In the genomic region with DNA sequence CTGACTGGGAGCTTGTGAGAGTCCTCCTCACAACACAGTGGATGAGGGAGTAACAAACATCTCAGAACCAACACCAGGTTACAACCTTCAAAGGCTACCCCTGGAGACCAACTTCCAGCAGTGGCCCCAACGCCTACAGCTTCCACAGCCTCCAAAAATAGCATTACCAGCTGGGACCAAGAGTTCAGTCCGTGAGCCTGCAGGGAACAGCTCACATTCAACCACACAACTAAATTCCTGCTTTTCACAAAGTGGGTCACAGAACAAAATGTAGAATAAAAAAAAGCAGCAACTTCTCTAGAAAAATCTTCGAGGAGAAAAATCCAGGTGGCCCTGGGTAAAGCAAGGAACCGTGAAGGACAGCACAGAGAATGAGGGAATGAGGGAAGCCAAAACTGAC, we compare ENCODE assay signal across 23 mouse cellular contexts.
A peak's percentile ranks its signal among the peaks of the same experiment; 100 is the strongest.
DNase-seq lines count a peak whose midpoint lies in the region; ATAC-seq and TF ChIP-seq lines count a peak whose summit lies in the region.
"Had no signal": no experiment of that assay in that cellular context is flagged by ENCODE, and none has a peak within 500 bp of the region (broad histone marks: within the 10 kb centered on the region; RNA-seq: fewer than 3 reads in every experiment).

No protein-coding gene starts in this region.

- no peak overlapping the region for H3K4me3 ChIP-seq in heart, adult 2 months
- H3K4me3 ChIP-seq in hindbrain, embryonic 11.5 days (ENCODE audit: low read depth, low read length) = no peak overlapping the region
- H3K4me3 ChIP-seq: embryonic facial prominence, embryonic 13.5 days; heart, embryonic 10.5 days; hindbrain, embryonic 13.5 days; intestine, embryonic 15.5 days had no signal

- TF ChIP-seq CTCF in heart, adult 2 months (IDR thresholded peaks at IDR 0.05) = no peak

- H3K36me3 ChIP-seq in heart, adult 2 months (ENCODE audit: control insufficient read depth, insufficient read depth, low read length) = no peaks in the 10 kb centered on the region
- no peaks in the 10 kb centered on the region for H3K36me3 ChIP-seq in hindbrain, embryonic 11.5 days (ENCODE audit: control insufficient read depth, insufficient read depth, low read length)
- H3K36me3 ChIP-seq: embryonic facial prominence, embryonic 13.5 days; heart, embryonic 10.5 days; hindbrain, embryonic 13.5 days; intestine, embryonic 15.5 days had no signal

- H3K27me3 ChIP-seq in heart, adult 2 months (ENCODE audit: control insufficient read depth, insufficient read depth, low read length) = no peaks in the 10 kb centered on the region
- H3K27me3 ChIP-seq in hindbrain, embryonic 11.5 days (ENCODE audit: control insufficient read depth, insufficient read depth, low read length) = no peaks in the 10 kb centered on the region
- H3K27me3 ChIP-seq: embryonic facial prominence, embryonic 13.5 days; hindbrain, embryonic 13.5 days; intestine, embryonic 15.5 days; Patski had no signal

- H3K79me2 ChIP-seq in heart, adult 2 months (replicated peaks; ENCODE audit: control insufficient read depth, insufficient read depth, low read length) = no peaks in the 10 kb centered on the region

- TF ChIP-seq EP300 in heart, adult 2 months (IDR thresholded peaks at IDR 0.05; ENCODE audit: insufficient read depth, low read depth, low read length) = no peak

- H3K4me2 ChIP-seq in hindbrain, embryonic 11.5 days (replicated peaks; ENCODE audit: low read depth, low read length) = no peak overlapping the region
- H3K4me2 ChIP-seq: embryonic facial prominence, embryonic 13.5 days; hindbrain, embryonic 13.5 days; intestine, embryonic 15.5 days had no signal

- no peak for DNase-seq in cerebellum, postnatal 10 days
- DNase-seq in heart, adult 11 months = peak; percentile 44
- no peak for DNase-seq in heart, adult 2 months
- DNase-seq in right cerebral cortex, adult 18-20 months = peak; percentile 3
- DNase-seq in right cerebral cortex, postnatal 4 days = no peak
- DNase-seq in embryo, embryonic 10.5 days (ENCODE audit: low spot score) = no peak
- no peak for DNase-seq in hindbrain, embryonic 11.5 days (ENCODE audit: low spot score)
- DNase-seq: adrenal gland, postnatal 10 days; adrenal gland, postnatal 36 days; cerebellum, adult 11-12 months; cerebellum, adult 8-10 months; cerebellum, postnatal 14 days; forebrain, postnatal 0 days; gastrocnemius, postnatal 10 days; gastrocnemius, postnatal 36 days; kidney, adult 11 months had no signal

- ATAC-seq in cerebellum, adult (ENCODE audit: insufficient number of reproducible peaks, low FRiP score, low TSS enrichment) = peak; percentile 61
- ATAC-seq in hindbrain, embryonic 11.5 days (ENCODE audit: low FRiP score) = no peak
- ATAC-seq: forebrain, embryonic 14.5 days; forebrain, postnatal 0 days; intestine, embryonic 15.5 days; Patski had no signal

- WGBS in heart, adult 2 months = 32% methylated on average over 4 of the region's 4 CpGs
- 75% methylated on average over 4 of the region's 4 CpGs for WGBS in hindbrain, embryonic 11.5 days

- intact Hi-C loops in heart, adult 2 months (cut with DNase I) = no loop called here

- TF ChIP-seq POLR2A in heart, adult 2 months (IDR thresholded peaks at IDR 0.05; ENCODE audit: insufficient read depth, low read depth, low read length) = no peak

- H3K9ac ChIP-seq in heart, adult 2 months (ENCODE audit: low read depth, low read length) = no peak overlapping the region
- no peak overlapping the region for H3K9ac ChIP-seq in hindbrain, embryonic 11.5 days (ENCODE audit: low read depth, low read length)
- H3K9ac ChIP-seq: embryonic facial prominence, embryonic 13.5 days; forebrain, postnatal 0 days; hindbrain, embryonic 13.5 days; intestine, embryonic 15.5 days had no signal

- no peak overlapping the region for H3K27ac ChIP-seq in heart, adult 2 months
- H3K27ac ChIP-seq in hindbrain, embryonic 11.5 days (ENCODE audit: low read depth, low read length) = no peak overlapping the region
- H3K27ac ChIP-seq: embryonic facial prominence, embryonic 13.5 days; heart, embryonic 10.5 days; hindbrain, embryonic 13.5 days; intestine, embryonic 15.5 days had no signal

- no peaks in the 10 kb centered on the region for H3K9me3 ChIP-seq in hindbrain, embryonic 11.5 days (ENCODE audit: control insufficient read depth, low read length)
- H3K9me3 ChIP-seq: embryonic facial prominence, embryonic 13.5 days; heart, embryonic 10.5 days; hindbrain, embryonic 13.5 days; intestine, embryonic 15.5 days had no signal

- H3K4me1 ChIP-seq in heart, adult 2 months (ENCODE audit: control insufficient read depth, insufficient read depth, low read length) = no peaks in the 10 kb centered on the region
- H3K4me1 ChIP-seq in hindbrain, embryonic 11.5 days (replicated peaks; ENCODE audit: control insufficient read depth, insufficient read depth, low read length) = no peaks in the 10 kb centered on the region
- H3K4me1 ChIP-seq: intestine, embryonic 15.5 days had no signal

Comparison
In these comparisons a context has a peak if more than half of its experiments do, and no peak if none do; other contexts are left out.
1. DNase-seq: peak in heart, adult 11 months (single experiment) and right cerebral cortex, adult 18-20 months (single experiment); none in cerebellum, postnatal 10 days (0 of 2), heart, adult 2 months (0 of 2), right cerebral cortex, postnatal 4 days (single experiment), embryo, embryonic 10.5 days (single experiment) and hindbrain, embryonic 11.5 days (single experiment).